Mouse (Mus musculus) layer of hippocampus, postnatal 25 days (tissue): ENCODE results near the gene Nol9. TPM values are rescaled to one million over a fixed set of nuclear protein-coding genes. Genes with fewer than 3 reads are reported as not detected.
A peak's percentile ranks its signal among the peaks of the same experiment; 100 is the strongest.

Experiments
- DNase-seq, 2 experiments: peaks; one replicate each; pipeline ENCODE4 v3.0.0; 2022; ENCODE audit warnings: mixed read lengths in 2 of 2, low spot score in 1 of 2; ENCODE audit errors: extremely low spot score in 1 of 2
- total RNA-seq, 2 experiments: library from RNA; stranded (reverse); gene quantifications; 2 replicates each; pipeline ENCODE4 v1.2.3; 2021

The Nol9 gene
- total RNA-seq = 10 to 100 TPM; 20.9 to 22.3 TPM

DNA sequence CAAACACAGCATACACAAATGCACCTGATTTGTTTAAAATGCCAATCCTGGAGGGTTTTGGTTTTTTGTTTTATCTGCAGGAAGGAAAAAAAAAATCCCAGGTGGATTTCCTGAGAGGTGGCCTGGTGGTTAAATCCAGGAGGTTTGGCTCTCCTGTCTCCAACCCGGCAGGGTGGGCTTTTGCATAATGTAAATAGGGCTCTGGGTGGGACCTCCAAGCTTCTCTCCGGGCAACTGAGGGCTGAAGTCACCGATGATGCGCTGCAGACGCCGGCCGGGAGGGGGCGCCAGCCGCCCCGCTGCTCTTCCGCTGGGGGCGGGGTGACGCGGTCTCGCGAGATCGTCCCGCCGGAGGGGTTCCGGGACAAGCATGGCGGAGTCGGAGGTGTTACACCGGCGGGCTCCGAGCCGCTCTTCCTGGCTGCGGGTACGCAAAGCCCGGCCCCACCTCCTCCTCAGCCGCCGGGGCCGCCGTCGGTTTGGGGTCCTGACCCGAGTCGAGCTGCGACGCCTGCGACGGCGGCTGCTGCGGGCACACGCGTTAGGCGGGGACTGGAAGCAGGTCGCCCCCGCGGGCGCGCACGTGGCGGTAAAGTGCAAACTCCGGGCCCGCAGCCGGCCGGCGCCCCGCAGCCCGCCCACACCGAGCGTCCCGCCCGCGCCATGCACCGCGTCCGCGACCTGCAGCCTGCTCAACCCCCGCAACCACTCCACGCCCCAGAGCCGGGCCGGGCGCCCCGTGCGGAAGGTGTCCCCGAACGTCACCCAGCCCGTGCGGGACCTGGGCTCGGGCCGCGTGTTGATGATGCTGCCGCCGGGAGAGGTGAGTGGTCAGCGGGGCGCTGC is at the start of gene Nol9:
TSS of gene Nol9 (plus strand) at position 337 of the 846 bp plus-strand sequence.
- peak; percentile 95 to 97 for DNase-seq

- DNase-seq = no peak
Observed at GRCm38 (mm10) chr4:151992091-151992490, 47.0 kb upstream of the Nol9 start.

GRCm38 (mm10) chr4:151993035-151993434 is 46.1 kb upstream of the Nol9 start:
- DNase-seq = no peak

DNA sequence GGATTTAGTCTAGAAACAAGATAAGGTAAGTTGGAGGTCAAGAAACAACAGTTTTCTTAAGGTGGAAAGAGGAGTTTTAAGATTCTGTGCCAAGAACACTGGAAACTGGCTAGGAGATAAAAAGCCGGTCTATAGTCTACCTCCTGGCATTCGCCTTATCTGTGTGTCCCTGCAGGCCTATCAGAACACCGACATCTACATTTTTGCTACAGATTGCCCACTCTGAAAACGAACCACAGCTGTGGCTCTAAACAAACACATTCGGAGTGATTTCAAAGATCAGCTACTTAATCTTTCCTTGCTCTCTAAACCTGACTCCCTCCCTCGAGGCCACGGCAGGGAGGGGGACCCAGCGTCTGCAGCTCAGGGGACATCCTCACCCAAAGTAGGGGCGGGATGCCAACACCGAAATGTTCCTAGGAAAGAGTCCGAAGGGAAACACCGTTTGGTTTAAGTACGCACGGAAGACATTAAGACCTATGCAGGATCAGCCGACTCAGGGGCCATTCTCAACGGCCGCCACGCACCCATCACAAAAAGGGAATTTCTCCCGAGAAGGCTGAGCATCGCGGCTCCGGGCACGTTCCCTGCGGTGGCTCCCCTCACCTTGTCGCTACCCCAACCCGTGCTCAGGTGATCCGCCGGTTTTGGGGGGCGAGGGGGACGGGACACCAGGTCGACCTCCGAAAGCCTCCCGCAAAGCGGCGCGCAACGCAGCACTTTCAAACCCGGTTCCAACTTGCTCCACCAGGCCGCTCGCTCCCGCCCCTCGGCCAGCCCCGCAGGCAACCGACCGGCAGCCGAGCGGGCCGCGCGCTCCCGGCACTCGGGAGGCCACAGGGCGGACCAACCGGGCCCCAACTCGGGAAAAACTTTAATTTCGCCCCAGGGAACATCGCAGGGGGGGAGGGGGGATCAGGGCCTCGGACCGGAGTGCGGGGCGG is 44.6 kb upstream of the Nol9 start:
- no peak for DNase-seq

- DNase-seq = peak in 1 of 2 experiments; percentile 25
Observed at GRCm38 (mm10) chr4:151995371-151996172, 43.5 kb upstream of the Nol9 start.

DNA sequence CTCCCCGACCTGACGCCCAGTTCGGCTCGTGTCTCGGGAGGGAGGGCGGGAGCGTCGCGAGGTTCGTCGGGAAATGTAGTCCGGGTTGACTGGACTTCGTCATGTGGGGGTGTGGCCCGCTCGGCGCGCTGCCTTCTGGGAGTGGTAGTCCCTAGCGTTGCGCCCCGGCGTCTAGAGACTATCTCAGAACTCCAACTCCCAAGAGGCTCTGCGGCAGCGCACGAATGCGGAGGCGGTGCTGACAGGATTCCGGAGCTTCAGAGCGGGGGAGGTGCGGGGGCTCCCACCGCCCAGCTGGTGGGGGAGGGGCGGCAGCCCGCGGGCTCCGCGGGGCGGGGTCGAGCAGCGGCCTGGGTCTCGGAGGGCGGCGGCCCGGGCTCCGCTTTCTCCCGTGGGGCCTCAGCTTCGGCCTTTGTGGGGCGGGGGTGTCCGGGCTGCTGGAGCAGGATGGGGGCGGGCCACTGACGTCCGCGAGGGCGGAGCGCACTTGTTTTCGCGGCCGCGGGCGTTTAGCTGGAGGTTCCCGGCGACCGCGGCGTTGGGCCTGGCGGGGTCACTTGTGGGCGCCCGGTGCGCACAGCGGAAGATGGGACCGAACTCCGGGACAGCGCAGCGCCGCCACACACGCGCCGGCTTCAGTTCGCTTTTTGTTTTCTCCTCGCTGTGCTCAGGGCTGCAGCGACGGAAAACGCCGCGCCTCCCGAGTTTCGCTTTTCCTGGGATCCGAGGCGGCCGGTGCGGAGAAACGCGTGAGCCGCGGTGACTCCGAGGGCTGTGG is 42.8 kb upstream of the Nol9 start, which contains the start of gene Phf13:
TSS of gene Phf13 (minus strand) at position 86 of the 778 bp plus-strand sequence.
- DNase-seq = peak; percentile 91 to 94

- no peak for DNase-seq
Observed at GRCm38 (mm10) chr4:151996951-151997222, 42.2 kb upstream of the Nol9 start.

DNA sequence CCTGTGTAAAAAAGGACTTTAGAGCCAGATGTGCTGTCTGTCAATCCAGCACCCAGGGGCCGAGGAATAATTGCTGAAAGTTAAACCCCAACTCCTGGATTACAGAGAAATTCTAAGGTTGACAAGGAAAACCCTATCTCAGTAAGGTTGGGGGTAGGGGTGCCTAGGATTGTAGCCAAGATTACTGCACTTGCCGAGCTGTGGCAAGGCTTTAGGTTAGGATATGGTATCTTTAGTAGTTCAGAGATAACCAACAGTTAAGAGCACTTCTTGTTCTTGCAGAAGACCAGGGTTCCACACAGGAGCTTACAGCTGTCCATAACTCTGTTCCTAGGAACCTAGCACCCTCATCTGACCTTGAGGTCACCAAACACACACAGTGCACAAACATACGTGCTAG is 41.4 kb upstream of the Nol9 start:
- no peak for DNase-seq

GRCm38 (mm10) chr4:151999481-151999880 is 39.6 kb upstream of the Nol9 start:
- no peak for DNase-seq

- no peak for DNase-seq
Observed at GRCm38 (mm10) chr4:152000906-152001305, 38.2 kb upstream of the Nol9 start.

DNA sequence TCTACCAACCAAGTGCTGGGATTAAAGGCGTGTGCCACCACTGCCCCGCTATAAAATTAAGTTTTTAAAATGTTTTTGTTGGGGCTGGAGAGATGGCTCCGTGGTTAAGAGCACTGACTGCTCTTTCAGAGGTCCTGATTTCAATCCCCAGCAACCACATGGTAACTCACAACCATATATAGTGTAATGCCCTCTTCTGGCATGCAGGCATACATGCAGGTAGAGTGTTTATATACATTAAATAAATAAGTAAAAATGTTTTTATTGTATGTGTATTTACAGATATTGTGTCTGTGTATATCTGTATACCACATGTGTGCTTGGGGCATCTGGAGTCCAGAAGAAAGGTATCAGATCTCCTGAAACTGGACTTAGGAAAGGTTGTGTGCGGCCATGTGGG is 37.8 kb upstream of the Nol9 start:
- no peak for DNase-seq

- no peak for DNase-seq
Observed at GRCm38 (mm10) chr4:152002063-152002462, 37.1 kb upstream of the Nol9 start.

DNA sequence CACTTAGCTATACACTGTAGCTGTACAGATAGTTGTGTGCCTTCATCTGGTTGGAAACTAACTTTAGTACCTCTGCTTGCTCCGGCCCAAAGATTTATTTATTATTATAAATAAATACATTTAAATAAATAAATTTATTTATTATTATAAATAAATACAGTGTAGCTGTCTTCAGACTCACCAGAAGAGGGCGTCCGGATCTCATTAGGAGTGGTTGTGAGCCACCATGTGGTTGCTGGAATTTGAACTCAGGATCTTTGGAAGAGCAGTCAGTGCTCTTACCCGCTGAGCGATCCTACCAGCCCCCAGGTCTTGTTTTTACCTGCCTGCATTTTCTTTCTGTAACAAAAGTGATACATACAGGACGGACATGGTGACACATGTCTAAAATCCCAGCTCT is 33.0 kb upstream of the Nol9 start:
- DNase-seq = no peak

GRCm38 (mm10) chr4:152006812-152007211 is 32.3 kb upstream of the Nol9 start:
- DNase-seq = no peak

- DNase-seq = no peak
Observed at GRCm38 (mm10) chr4:152007481-152008147, 31.5 kb upstream of the Nol9 start.

- no peak for DNase-seq
Observed at GRCm38 (mm10) chr4:152008148-152008500, 31.0 kb upstream of the Nol9 start.

DNA sequence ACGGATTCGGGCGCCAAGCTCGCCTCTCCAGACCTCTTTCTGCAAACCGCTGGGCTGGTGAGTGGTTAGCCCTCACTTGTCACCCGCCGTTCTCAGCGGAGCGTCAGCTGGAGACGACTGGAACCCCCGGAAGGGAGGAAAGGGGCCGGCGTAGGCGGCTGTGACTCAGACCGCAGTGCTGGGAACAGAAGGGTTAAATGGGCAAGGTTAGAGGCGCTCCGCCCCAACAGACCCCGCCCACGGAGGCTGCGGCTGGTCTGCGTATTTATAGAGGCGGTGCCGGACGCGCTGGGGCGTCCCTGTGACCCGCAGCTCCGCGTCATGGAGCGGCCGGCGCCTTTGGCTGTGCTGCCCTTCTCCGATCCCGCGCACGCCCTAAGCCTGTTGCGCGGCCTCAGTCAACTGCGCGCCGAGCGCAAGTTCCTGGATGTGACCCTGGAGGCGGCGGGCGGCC is 30.5 kb upstream of the Nol9 start, which contains the start of gene Klhl21:
TSS of gene Klhl21 (plus strand) at position 182 of the 454 bp plus-strand sequence.
- peak; percentile 82 to 87 for DNase-seq

DNA sequence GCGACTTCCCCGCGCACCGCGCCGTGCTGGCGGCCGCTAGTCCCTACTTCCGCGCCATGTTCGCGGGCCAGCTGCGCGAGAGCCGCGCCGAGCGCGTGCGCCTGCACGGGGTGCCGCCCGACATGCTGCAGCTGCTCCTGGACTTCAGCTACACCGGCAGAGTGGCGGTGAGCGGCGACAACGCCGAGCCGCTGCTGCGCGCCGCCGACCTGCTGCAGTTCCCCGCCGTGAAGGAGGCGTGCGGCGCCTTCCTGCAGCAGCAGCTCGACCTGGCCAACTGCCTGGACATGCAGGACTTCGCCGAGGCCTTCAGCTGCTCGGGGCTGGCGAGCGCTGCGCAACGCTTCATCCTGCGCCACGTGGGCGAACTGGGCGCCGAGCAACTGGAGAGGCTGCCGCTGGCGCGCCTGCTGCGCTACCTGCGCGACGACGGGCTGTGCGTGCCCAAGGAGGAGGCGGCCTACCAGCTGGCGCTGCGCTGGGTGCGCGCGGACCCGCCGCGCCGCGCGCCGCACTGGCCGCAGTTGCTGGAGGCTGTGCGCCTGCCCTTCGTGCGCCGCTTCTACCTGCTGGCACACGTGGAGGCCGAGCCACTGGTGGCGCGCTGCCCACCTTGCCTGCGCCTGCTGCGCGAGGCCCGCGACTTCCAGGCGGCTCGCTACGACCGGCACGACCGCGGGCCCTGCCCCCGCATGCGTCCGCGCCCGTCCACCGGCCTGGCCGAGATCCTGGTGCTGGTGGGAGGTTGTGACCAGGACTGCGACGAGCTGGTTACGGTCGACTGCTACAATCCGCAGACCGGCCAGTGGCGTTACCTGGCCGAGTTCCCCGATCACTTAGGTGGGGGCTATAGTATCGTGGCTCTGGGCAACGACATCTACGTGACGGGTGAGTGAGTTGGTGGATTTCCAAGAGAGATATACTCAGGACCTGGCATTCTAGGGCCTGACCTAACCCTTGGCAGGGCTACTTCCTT is 29.8 kb upstream of the Nol9 start:
- DNase-seq = peak; percentile 49 to 65
